Mouse (Mus musculus) lung, embryonic 15.5 days (tissue): Measurements from ENCODE around the gene Igsf9b. TPM values are rescaled to one million over a fixed set of nuclear protein-coding genes. Genes with fewer than 3 reads are reported as not detected.

ENCODE experiments used
- ATAC-seq: fragments of 200-750 bp; cut with Nextera tagmentation; 2 replicates; pipeline ENCODE4 v1.8.0; 2017; ENCODE audit warnings: moderate number of reproducible peaks, borderline replicate concordance; ENCODE audit not compliant: low FRiP score, low TSS enrichment; ENCODE audit errors: extremely low read depth
- H3K27ac ChIP-seq: fragments of 300-500 bp; sonication (generic); 2 replicates; pipeline ENCODE4 v1.5.1; 2015; ENCODE audit warnings: moderate library complexity, mild to moderate bottlenecking, inconsistent platforms
- H3K27me3 ChIP-seq: fragments of 300-500 bp; sonication (generic); 2 replicates; pipeline ENCODE4 v1.6.1; 2015; ENCODE audit warnings: inconsistent platforms
- H3K36me3 ChIP-seq: fragments of 300-500 bp; sonication (generic); 2 replicates; pipeline ENCODE4 v1.6.1; 2015; ENCODE audit warnings: inconsistent platforms
- H3K4me1 ChIP-seq: fragments of 300-500 bp; sonication (generic); 2 replicates; pipeline ENCODE4 v1.6.1; 2015; ENCODE audit warnings: inconsistent platforms
- H3K4me2 ChIP-seq: fragments of 300-500 bp; sonication (generic); 2 replicates; pipeline ENCODE4 v1.6.1; 2015; ENCODE audit warnings: inconsistent platforms, mild to moderate bottlenecking, moderate library complexity
- H3K4me3 ChIP-seq: fragments of 300-500 bp; sonication (generic); 2 replicates; pipeline ENCODE4 v1.5.1; 2015; ENCODE audit warnings: mild to moderate bottlenecking, inconsistent platforms
- H3K9ac ChIP-seq: fragments of 300-500 bp; sonication (generic); 2 replicates; pipeline ENCODE4 v1.6.1; 2015; ENCODE audit warnings: inconsistent platforms
- H3K9me3 ChIP-seq: fragments of 300-500 bp; sonication (generic); 2 replicates; pipeline ENCODE4 v1.6.1; 2016; ENCODE audit warnings: inconsistent platforms
- WGBS: fragments of 180-500 bp; shearing (Covaris S2); methylation state at CpG from one replicate; pipeline ENCODE4 v1.1.7; 2015; 5-methylcytosine and 5-hydroxymethylcytosine counted together
- polyA plus RNA-seq: library from polyadenylated mRNA; unstranded; fragments of >200 nt; fragmentation: Nextera tagmentation; extraction: Ambion mirVana; gene quantifications from 2 replicates; pipeline ENCODE4 v1.2.1, GENCODE M21; 2015

Gene Igsf9b
- polyA plus RNA-seq, 1 experiment from 2014 or later, result 3.0 TPM

- Histone ChIP-seq H3K4me1 (no peaks in the 10 kb centered on the region), H3K27ac (no peak overlapping the region), H3K4me2 (no peak overlapping the region), H3K27me3 (no peaks in the 10 kb centered on the region), H3K9me3 (no peaks in the 10 kb centered on the region), H3K9ac (no peak overlapping the region), H3K36me3 (no peaks in the 10 kb centered on the region), H3K4me3 (no peak overlapping the region)
- no peak for ATAC-seq
- 81% methylated on average over 1 of the region's 1 CpGs for WGBS
Observed at GRCm38 (mm10) chr9:27339168-27339567, 40.2 kb downstream of the Igsf9b start.

GRCm38 (mm10) chr9:27346541-27347269 lies 47.7 kb downstream of the Igsf9b start:
- Histone ChIP-seq H3K36me3 (no peaks in the 10 kb centered on the region), H3K4me3 (no peak overlapping the region), H3K27me3 (no peaks in the 10 kb centered on the region), H3K27ac (no peak overlapping the region), H3K4me2 (no peak overlapping the region), H3K9ac (no peak overlapping the region), H3K4me1 (no peaks in the 10 kb centered on the region), H3K9me3 (no peaks in the 10 kb centered on the region)
- ATAC-seq, result no peak
- 78% methylated on average over 11 of the region's 11 CpGs for WGBS

- no peak for ATAC-seq
- Histone ChIP-seq H3K4me1 (no peaks in the 10 kb centered on the region), H3K4me3 (no peak overlapping the region), H3K27ac (no peak overlapping the region), H3K4me2 (no peak overlapping the region), H3K9me3 (no peaks in the 10 kb centered on the region), H3K36me3 (no peaks in the 10 kb centered on the region), H3K9ac (no peak overlapping the region), H3K27me3 (no peaks in the 10 kb centered on the region)
- 73% methylated on average over 7 of the region's 7 CpGs for WGBS
Observed at GRCm38 (mm10) chr9:27353082-27353481, 54.1 kb downstream of the Igsf9b start.

GRCm38 (mm10) chr9:27357893-27358292 lies 58.9 kb downstream of the Igsf9b start:
- H3K27ac ChIP-seq, result no peak overlapping the region
- H3K9me3 ChIP-seq, result no peaks in the 10 kb centered on the region
- H3K4me2 ChIP-seq, result no peak overlapping the region
- no peak overlapping the region for H3K4me3 ChIP-seq
- 79% methylated on average over 6 of the region's 6 CpGs for WGBS
- ATAC-seq, result no peak
- H3K9ac ChIP-seq, result no peak overlapping the region
- H3K36me3 ChIP-seq, result no peaks in the 10 kb centered on the region
- H3K4me1 ChIP-seq, result no peaks in the 10 kb centered on the region
- no peaks in the 10 kb centered on the region for H3K27me3 ChIP-seq

- H3K4me1 ChIP-seq, result no peaks in the 10 kb centered on the region
- no peak overlapping the region for H3K27ac ChIP-seq
- 47% methylated on average over 2 of the region's 2 CpGs for WGBS
- H3K9me3 ChIP-seq, result no peaks in the 10 kb centered on the region
- H3K4me3 ChIP-seq, result no peak overlapping the region
- no peaks in the 10 kb centered on the region for H3K36me3 ChIP-seq
- no peak for ATAC-seq
- no peak overlapping the region for H3K4me2 ChIP-seq
- H3K27me3 ChIP-seq, result no peaks in the 10 kb centered on the region
- H3K9ac ChIP-seq, result no peak overlapping the region
Observed at GRCm38 (mm10) chr9:27367231-27367630, 68.2 kb downstream of the Igsf9b start.

- H3K27me3 ChIP-seq, result no peaks in the 10 kb centered on the region
- no peaks in the 10 kb centered on the region for H3K4me1 ChIP-seq
- no peak for ATAC-seq
- no peak overlapping the region for H3K4me3 ChIP-seq
- no peak overlapping the region for H3K27ac ChIP-seq
- no peak overlapping the region for H3K4me2 ChIP-seq
- H3K9ac ChIP-seq, result no peak overlapping the region
- no peaks in the 10 kb centered on the region for H3K36me3 ChIP-seq
- WGBS, result 56% methylated on average over 2 of the region's 2 CpGs
- no peaks in the 10 kb centered on the region for H3K9me3 ChIP-seq
Observed at GRCm38 (mm10) chr9:27369108-27369507, 70.1 kb downstream of the Igsf9b start.

- Histone ChIP-seq H3K9ac (no peak overlapping the region), H3K4me1 (no peaks in the 10 kb centered on the region), H3K4me3 (no peak overlapping the region), H3K36me3 (no peaks in the 10 kb centered on the region), H3K9me3 (no peaks in the 10 kb centered on the region), H3K27ac (no peak overlapping the region), H3K4me2 (no peak overlapping the region), H3K27me3 (no peaks in the 10 kb centered on the region)
- 40% methylated on average over 1 of the region's 1 CpGs for WGBS
- no peak for ATAC-seq
Observed at GRCm38 (mm10) chr9:27375746-27376145, 76.7 kb downstream of the Igsf9b start.

GRCm38 (mm10) chr9:27386951-27387350 lies 87.9 kb downstream of the Igsf9b start:
- no peak for ATAC-seq
- Histone ChIP-seq H3K9me3 (no peaks in the 10 kb centered on the region), H3K9ac (no peak overlapping the region), H3K27me3 (no peaks in the 10 kb centered on the region), H3K36me3 (no peaks in the 10 kb centered on the region), H3K4me2 (no peak overlapping the region), H3K4me1 (no peaks in the 10 kb centered on the region), H3K27ac (no peak overlapping the region), H3K4me3 (no peak overlapping the region)
- WGBS, result 74% methylated on average over 3 of the region's 3 CpGs

- no peaks in the 10 kb centered on the region for H3K27me3 ChIP-seq
- no peak within 1 kb of the TSS for H3K9ac ChIP-seq
- no peak within 1 kb of the TSS for H3K27ac ChIP-seq
- ATAC-seq, result no peak
- no peak within 1 kb of the TSS for H3K4me2 ChIP-seq
- WGBS, result 60% methylated on average over 3 of the region's 3 CpGs
- H3K9me3 ChIP-seq, result no peaks in the 10 kb centered on the region
- H3K36me3 ChIP-seq, result no peaks in the 10 kb centered on the region
- no peaks in the 10 kb centered on the region for H3K4me1 ChIP-seq
- no peak within 1 kb of the TSS for H3K4me3 ChIP-seq
Observed at GRCm38 (mm10) chr9:27396500-27396899, 97.5 kb downstream of the Igsf9b start, which contains the start of gene Spata19. Gene Spata19, plus strand, starts transcription at chr9:27396800.

GRCm38 (mm10) chr9:27401169-27401568 lies 102.2 kb downstream of the Igsf9b start:
- H3K9ac ChIP-seq, result no peak overlapping the region
- H3K4me1 ChIP-seq, result no peaks in the 10 kb centered on the region
- no peak overlapping the region for H3K4me2 ChIP-seq
- no peaks in the 10 kb centered on the region for H3K9me3 ChIP-seq
- ATAC-seq, result no peak
- WGBS, result 82% methylated on average over 4 of the region's 4 CpGs
- H3K27me3 ChIP-seq, result no peaks in the 10 kb centered on the region
- H3K36me3 ChIP-seq, result no peaks in the 10 kb centered on the region
- H3K4me3 ChIP-seq, result no peak overlapping the region
- H3K27ac ChIP-seq, result no peak overlapping the region
